Mouse (Mus musculus) neutrophil, adult 65 days (primary cell): Measurements from ENCODE around the gene Prr36. TPM values are rescaled to one million over a fixed set of nuclear protein-coding genes. Genes with fewer than 3 reads are reported as not detected.

Experiments used
- total RNA-seq: library from RNA; stranded (reverse); gene quantifications from 2 replicates; pipeline ENCODE4 v1.2.4, GENCODE M21; 2023

The Prr36 gene
- total RNA-seq = 0.29 and 0.41 TPM in 2 replicates

DNA sequence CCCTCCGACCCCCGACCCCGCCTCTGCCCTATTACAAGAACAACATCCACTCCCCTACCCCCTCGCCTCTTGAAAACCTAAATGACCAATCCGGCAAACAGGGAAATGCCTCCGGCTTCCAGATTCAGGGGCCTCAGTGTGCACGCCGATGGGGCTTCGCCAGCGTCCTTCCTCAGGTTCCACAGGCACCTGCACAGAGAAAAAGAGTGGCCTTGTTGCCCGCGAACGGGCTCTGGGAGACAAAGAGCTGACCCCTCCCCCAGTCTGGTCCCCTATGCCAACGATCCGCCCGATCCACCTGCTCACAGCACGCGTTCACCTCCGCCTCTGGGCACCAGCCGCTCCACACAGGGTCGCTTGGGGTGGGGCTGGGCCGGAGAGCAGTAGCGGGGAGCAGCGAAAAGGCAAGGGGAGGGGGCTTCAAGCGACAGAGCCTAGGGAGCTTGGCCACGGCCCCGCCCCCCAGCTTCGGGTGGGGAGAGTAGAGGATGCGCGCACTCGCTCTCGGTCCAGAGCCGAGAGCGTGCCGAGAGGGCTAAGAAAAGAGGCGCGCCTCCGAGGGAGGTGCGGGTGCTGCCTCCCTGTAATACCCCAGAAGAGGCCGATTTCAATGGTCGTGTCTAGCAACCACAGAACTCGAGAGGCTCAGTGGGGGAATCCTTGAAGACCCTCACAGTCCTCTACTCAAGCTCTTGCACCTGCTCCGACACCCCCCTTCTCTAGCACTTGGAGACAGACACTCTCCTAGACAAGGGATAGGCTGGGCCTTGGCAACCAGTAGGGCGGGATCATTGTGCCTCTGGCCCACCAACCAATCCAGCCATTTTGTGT, at the start of gene Prr36:
Prr36 (minus strand) TSS at position 669 of the 831 bp plus-strand sequence.

DNA sequence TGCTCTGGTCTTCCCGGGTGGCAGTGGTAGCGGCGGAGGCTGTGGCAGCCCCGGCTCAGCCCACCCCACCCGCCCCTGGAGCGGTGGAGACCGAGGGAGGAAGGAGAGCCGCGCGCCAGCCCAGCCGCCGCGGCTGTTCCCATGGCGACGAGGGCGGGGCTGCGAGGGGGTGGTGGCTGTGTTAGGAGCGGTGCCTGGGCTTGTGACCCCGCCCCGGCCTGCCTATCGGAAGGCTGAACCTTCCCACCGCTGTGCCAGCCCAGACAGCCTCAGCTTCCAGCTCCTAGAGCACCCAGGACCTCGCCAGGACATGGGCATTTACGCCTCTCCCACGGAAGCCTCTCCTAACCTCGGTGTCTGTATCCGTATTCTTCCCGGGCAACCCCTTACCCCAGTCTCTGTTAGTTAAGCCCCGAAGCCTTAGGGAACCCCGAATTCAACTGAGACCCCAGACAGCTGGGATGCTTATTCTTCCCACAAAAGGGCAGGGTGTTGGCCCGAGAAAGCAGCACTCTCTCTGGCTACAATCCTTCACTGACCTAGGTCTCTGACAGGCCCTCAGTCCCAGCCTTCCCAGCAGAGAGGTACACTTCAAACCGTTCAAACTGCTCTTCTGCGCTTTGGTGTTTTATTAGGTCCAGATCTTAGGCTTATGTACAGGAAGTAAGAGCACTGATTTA, 42.0 kb upstream of the Prr36 start, which contains the start of gene Ctxn1:
Ctxn1 (minus strand) TSS at position 150 of the 680 bp plus-strand sequence.

DNA sequence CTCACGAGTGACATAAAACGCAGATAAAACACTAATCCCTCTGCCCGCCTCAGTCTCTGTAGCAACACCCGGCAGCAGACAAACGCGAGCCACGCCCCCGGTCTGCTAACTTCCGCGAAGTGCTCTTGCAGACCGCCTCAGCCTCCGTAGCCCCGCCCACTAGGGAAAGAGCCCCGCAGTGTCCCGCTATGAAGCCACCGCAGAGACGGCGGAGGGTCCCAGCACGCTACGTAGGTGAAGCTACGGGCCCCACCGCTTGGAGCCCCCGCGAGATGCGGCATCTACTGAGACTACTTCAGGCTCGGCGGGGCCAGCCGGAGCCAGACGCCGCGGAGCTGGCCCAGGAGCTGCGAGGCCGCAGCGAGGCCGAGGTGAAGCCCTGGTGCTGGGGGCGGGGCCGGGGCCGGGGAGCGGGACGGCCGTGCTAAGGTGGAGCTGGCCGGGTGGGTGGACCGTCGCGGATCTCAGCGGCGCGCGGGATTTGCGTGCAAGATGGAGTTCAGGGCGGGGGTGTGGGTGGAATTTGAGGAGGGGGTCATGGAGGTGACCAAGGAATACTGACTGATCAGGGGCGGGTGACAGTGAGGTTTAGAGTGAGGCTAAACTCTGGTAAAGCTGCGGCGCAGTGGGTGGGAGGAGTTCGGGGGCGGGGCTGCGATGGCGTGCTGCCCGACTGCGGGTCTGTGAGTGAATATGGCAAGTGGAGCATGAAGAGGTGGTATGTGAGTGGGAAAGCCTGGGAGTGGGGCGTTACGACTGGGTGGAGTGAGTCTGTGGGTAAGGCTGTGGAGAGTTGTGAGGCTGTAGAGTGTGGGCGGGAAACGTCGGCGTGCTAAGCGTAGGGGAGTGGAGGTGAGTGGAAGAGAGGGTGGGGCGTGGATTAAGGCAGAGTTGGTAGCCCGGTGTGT, 35.9 kb upstream of the Prr36 start, which contains the start of gene Snapc2:
Snapc2 (plus strand) TSS at position 147 of the 908 bp plus-strand sequence.

GRCm38 (mm10) chr8:4247951-4248540, 30.8 kb upstream of the Prr36 start, which contains the start of gene Tgfbr3l:
Tgfbr3l (plus strand) TSS chr8:4248214.

GRCm38 (mm10) chr8:4238434-4239192, 21.4 kb upstream of the Prr36 start, which contains the start of the genes Map2k7 and Gm49320:
Map2k7 (plus strand) TSS chr8:4238740.
Gm49320 (plus strand) TSS chr8:4238865.

GRCm38 (mm10) chr8:4226739-4227347, 9.6 kb upstream of the Prr36 start, which contains the start of gene Lrrc8e:
Lrrc8e (plus strand) TSS chr8:4226827.

DNA sequence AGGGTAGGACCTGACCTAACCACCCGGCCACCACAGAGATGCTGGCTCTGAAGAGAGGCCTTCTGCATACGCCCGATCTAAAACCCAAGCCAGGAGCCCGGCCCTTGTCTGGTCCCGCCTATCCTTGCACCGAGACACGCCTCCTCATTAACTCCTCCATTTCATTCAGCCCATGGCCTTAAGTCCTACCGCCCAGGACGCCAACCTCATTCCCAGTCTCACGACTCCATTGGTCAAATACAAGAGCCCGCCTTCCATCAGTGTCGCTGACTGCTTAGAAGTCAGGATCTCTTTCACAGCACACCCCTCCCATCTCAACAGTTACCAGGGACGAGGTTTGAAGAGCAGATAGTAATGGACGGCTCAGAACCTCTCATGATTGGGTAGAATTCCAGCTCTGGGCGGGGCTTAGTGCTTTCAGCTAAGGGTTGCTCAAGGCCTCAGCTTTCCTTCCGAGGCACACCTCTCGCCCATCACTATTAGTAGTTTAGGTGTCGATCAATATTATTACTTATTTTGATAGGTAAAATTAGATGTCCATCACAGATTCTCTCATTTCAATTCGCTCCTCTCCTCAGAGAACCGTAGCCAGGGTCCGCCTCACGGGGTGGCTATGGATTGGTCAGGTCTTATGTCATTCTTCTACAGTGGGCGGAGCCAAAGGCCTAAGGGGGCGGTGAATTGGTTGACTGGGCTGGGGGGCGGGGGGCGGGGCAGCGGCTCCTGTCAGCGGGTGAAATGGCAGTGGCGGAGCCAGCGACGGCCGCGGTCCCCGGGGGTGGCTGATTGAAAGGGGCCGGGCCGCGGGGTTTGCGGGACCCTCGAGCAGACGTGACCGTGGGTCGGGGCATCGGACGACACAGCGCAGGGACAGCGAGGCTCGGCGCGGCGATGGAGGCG, 51.2 kb downstream of the Prr36 start, which contains the start of gene Evi5l:
Evi5l (plus strand) TSS at position 716 of the 900 bp plus-strand sequence.

Other genes starting within 250 kb of the Prr36 start
- gene Cd209f, start 111.6 kb downstream of the Prr36 start, total RNA-seq = not detected in 2 replicates
- gene Cd209g, start 83.4 kb downstream of the Prr36 start, total RNA-seq = not detected in 2 replicates
- 12.1 and 13.4 TPM in 2 replicates for gene Evi5l, start 50.9 kb downstream of the Prr36 start, total RNA-seq
- gene Lrrc8e, start 9.4 kb upstream of the Prr36 start, total RNA-seq = not detected in 2 replicates
- gene Map2k7, start 21.3 kb upstream of the Prr36 start, total RNA-seq = 51.2 TPM in 2 replicates
- gene Gm49320, start 21.4 kb upstream of the Prr36 start, total RNA-seq = not detected in 2 replicates
- gene Tgfbr3l, start 30.8 kb upstream of the Prr36 start, total RNA-seq = 6.8 and 13.2 TPM in 2 replicates
- 11.4 and 12.5 TPM in 2 replicates for gene Snapc2, start 35.6 kb upstream of the Prr36 start, total RNA-seq
- gene Ctxn1, start 41.8 kb upstream of the Prr36 start, total RNA-seq = 0.34 and 0.51 TPM in 2 replicates
- 35.0 and 36.3 TPM in 2 replicates for gene Timm44, start 58.5 kb upstream of the Prr36 start, total RNA-seq
- 9.1 and 10.6 TPM in 2 replicates for gene Ccl25, start 107.8 kb upstream of the Prr36 start, total RNA-seq
- 60.7 and 69.5 TPM in 2 replicates for gene Elavl1, start 108.0 kb upstream of the Prr36 start, total RNA-seq